Mouse (Mus musculus) c-Kit-positive CD71-negative TER-119-negative erythroid progenitor cells, embryonic 14.5 days (primary cell): Measurements from ENCODE around the gene Fam50a.
"Not testable (repeated sequence)": the region's sequence is repeated elsewhere in the genome, so short reads cannot be mapped to it uniquely, and the experiment has no call there.

Source experiments
- DNase-seq: peaks from one replicate; pipeline ENCODE4 v3.0.0-alpha.2; 2013; ENCODE audit warnings: low read depth

Gene Fam50a

GRCm38 (mm10) chrX:74330166-74330930 lies 17.5 kb downstream of the Fam50a start:
- no peak for DNase-seq

GRCm38 (mm10) chrX:74352645-74353466 lies 40.0 kb downstream of the Fam50a start:
- DNase-seq: no peak

GRCm38 (mm10) chrX:74353467-74353770 lies 40.6 kb downstream of the Fam50a start, which contains the start of gene Lage3:
Lage3 (minus strand) TSS chrX:74353618.
- peak; percentile 44 for DNase-seq

- DNase-seq: not testable (repeated sequence)
These were observed 44.2 kb downstream of the Fam50a start for GRCm38 (mm10) chrX:74357069-74357468.

GRCm38 (mm10) chrX:74359171-74359570 lies 46.3 kb downstream of the Fam50a start:
- no peak for DNase-seq

GRCm38 (mm10) chrX:74367512-74367911 lies 54.7 kb downstream of the Fam50a start:
- no peak for DNase-seq

- DNase-seq: peak; percentile 24
These were observed 55.5 kb downstream of the Fam50a start for GRCm38 (mm10) chrX:74368209-74368909.
